Mouse (Mus musculus): ENCODE measurements around the gene Il31.

DNA sequence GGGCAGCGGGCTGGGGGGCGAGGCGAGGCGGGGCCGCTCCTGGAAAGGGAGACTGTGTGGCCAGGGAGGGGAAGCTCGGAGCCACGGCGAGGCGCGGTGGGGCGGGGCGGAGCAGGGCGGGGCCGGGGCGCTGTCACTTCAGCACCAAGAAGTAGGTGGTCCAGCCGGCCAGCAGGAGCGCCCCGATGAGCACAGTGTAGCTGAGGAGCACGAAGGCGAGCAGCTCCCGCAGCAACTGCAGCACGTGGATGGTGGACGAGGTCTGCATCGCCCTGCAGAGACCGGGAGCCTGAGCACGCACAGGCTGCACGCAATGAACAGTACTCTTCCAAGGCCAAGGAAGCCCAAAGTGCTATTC is 35.1 kb upstream of the Il31 start:
- TF ChIP-seq CTCF (IDR thresholded peaks at IDR 0.05; ENCODE audit: extremely low read depth, insufficient read depth, low read length) (no peak), POLR2A (IDR thresholded peaks at IDR 0.05; ENCODE audit: extremely low read depth, insufficient read depth, low read length) (no peak; the same call in 1 of the 2 replicates)

Measured in cortical plate, adult 2 months (tissue).